Mouse (Mus musculus): ENCODE measurements at regions not wholly inside any gene's neighbourhood (a gene's known extent, or its start where the extent isn't known, plus 50 kb on each side); places are given as distances from the start of the nearest gene placed in this dataset.

- DNase-seq (ENCODE audit: low spot score in 2 of 2): no peak
These were observed 207.5 kb upstream of the Ercc4 start for GRCm38 (mm10) chr16:12901996-12902319.

GRCm38 (mm10) chr16:12903161-12903560 is 206.3 kb upstream of the Ercc4 start:
- DNase-seq (ENCODE audit: low spot score in 2 of 2): no peak

- DNase-seq (ENCODE audit: low spot score in 2 of 2): no peak
These were observed 204.5 kb upstream of the Ercc4 start for GRCm38 (mm10) chr16:12904937-12905336.

- DNase-seq (ENCODE audit: low spot score in 2 of 2): no peak
These were observed 184.8 kb upstream of the Ercc4 start for GRCm38 (mm10) chr16:12924668-12925067.

GRCm38 (mm10) chr16:12925931-12926330 is 183.6 kb upstream of the Ercc4 start:
- DNase-seq (ENCODE audit: low spot score in 2 of 2): peak in 1 of 2 experiments; percentile 12

- no peak for DNase-seq (ENCODE audit: low spot score in 2 of 2)
These were observed 178.4 kb upstream of the Ercc4 start for GRCm38 (mm10) chr16:12931111-12931510.

- DNase-seq (ENCODE audit: low spot score in 2 of 2): no peak
These were observed 176.5 kb upstream of the Ercc4 start for GRCm38 (mm10) chr16:12932959-12933358.

- DNase-seq (ENCODE audit: low spot score in 2 of 2): no peak
These were observed 174.9 kb upstream of the Ercc4 start for GRCm38 (mm10) chr16:12934586-12934985.

- no peak for DNase-seq (ENCODE audit: low spot score in 2 of 2)
These were observed 174.2 kb upstream of the Ercc4 start for GRCm38 (mm10) chr16:12935266-12935665.

- DNase-seq (ENCODE audit: low spot score in 2 of 2): no peak
These were observed 172.9 kb upstream of the Ercc4 start for GRCm38 (mm10) chr16:12936571-12936970.

GRCm38 (mm10) chr16:12938563-12938962 is 170.9 kb upstream of the Ercc4 start:
- DNase-seq (ENCODE audit: low spot score in 2 of 2): no peak

GRCm38 (mm10) chr16:12951176-12951575 is 158.3 kb upstream of the Ercc4 start:
- DNase-seq (ENCODE audit: low spot score in 2 of 2): no peak

- DNase-seq (ENCODE audit: low spot score in 2 of 2): no peak
These were observed 155.5 kb upstream of the Ercc4 start for GRCm38 (mm10) chr16:12954028-12954427.

- DNase-seq (ENCODE audit: low spot score in 2 of 2): no peak
These were observed 153.1 kb upstream of the Ercc4 start for GRCm38 (mm10) chr16:12956416-12956815.

GRCm38 (mm10) chr16:12960885-12961284 is 148.6 kb upstream of the Ercc4 start:
- no peak for DNase-seq (ENCODE audit: low spot score in 2 of 2)

- no peak for DNase-seq (ENCODE audit: low spot score in 2 of 2)
These were observed 126.8 kb upstream of the Ercc4 start for GRCm38 (mm10) chr16:12982681-12983080.

GRCm38 (mm10) chr16:13001288-13001880 is 108.1 kb upstream of the Ercc4 start:
- DNase-seq (ENCODE audit: low spot score in 2 of 2): no peak

- no peak for DNase-seq (ENCODE audit: low spot score in 2 of 2)
These were observed 96.6 kb upstream of the Ercc4 start for GRCm38 (mm10) chr16:13012863-13013262.

- no peak for DNase-seq (ENCODE audit: low spot score in 2 of 2)
These were observed 95.4 kb upstream of the Ercc4 start for GRCm38 (mm10) chr16:13013891-13014644.

- DNase-seq (ENCODE audit: low spot score in 2 of 2): no peak
These were observed 86.6 kb upstream of the Ercc4 start for GRCm38 (mm10) chr16:13022875-13023274.

GRCm38 (mm10) chr16:13025393-13025792 is 84.1 kb upstream of the Ercc4 start:
- DNase-seq (ENCODE audit: low spot score in 2 of 2): peak in 1 of 2 experiments; percentile 20

GRCm38 (mm10) chr16:13034136-13034535 is 75.3 kb upstream of the Ercc4 start:
- DNase-seq (ENCODE audit: low spot score in 2 of 2): no peak

GRCm38 (mm10) chr16:13036596-13036995 is 72.9 kb upstream of the Ercc4 start:
- DNase-seq (ENCODE audit: low spot score in 2 of 2): no peak

Data from frontal cortex, postnatal 25 days (tissue).